Mouse (Mus musculus) neural tube, embryonic 13.5 days (tissue): ENCODE measurements at regions not wholly inside any gene's neighbourhood (a gene's known extent, or its start where the extent isn't known, plus 50 kb on each side); places are given as distances from the start of the nearest gene placed in this dataset.

ENCODE experiments used
- ATAC-seq: fragments of 200-750 bp; cut with Nextera tagmentation; 2 replicates; pipeline ENCODE4 v1.8.0; 2017; ENCODE audit warnings: low read depth, mild to moderate bottlenecking, moderate TSS enrichment, moderate library complexity
- H3K27ac ChIP-seq: fragments of 300-500 bp; sonication (generic); replicated peaks from 2 replicates; pipeline ENCODE4 v1.5.1; 2015; ENCODE audit warnings: moderate library complexity, mild to moderate bottlenecking, inconsistent platforms
- H3K27me3 ChIP-seq: fragments of 300-500 bp; sonication (generic); 2 replicates; pipeline ENCODE4 v1.6.1; 2015; ENCODE audit warnings: mild to moderate bottlenecking, inconsistent platforms
- H3K36me3 ChIP-seq: fragments of 300-500 bp; sonication (generic); 2 replicates; pipeline ENCODE4 v1.6.1; 2015; ENCODE audit warnings: mild to moderate bottlenecking, inconsistent platforms
- H3K4me1 ChIP-seq: fragments of 300-500 bp; sonication (generic); replicated peaks from 2 replicates; pipeline ENCODE4 v1.6.1; 2015; ENCODE audit warnings: inconsistent platforms
- H3K4me2 ChIP-seq: fragments of 300-500 bp; sonication (generic); 2 replicates; pipeline ENCODE4 v1.6.1; 2015; ENCODE audit warnings: inconsistent platforms, mild to moderate bottlenecking, moderate library complexity
- H3K4me3 ChIP-seq: fragments of 300-500 bp; sonication (generic); 2 replicates; pipeline ENCODE4 v1.5.1; 2015; ENCODE audit warnings: mild to moderate bottlenecking, inconsistent platforms
- H3K9ac ChIP-seq: fragments of 300-500 bp; sonication (generic); 2 replicates; pipeline ENCODE4 v1.6.1; 2015; ENCODE audit warnings: moderate library complexity, mild to moderate bottlenecking, inconsistent platforms
- H3K9me3 ChIP-seq: fragments of 300-500 bp; sonication (generic); 2 replicates; pipeline ENCODE4 v1.6.1; 2016; ENCODE audit warnings: inconsistent platforms
- WGBS: fragments of 180-500 bp; shearing (Covaris S2); methylation state at CpG from one replicate; pipeline ENCODE4 v1.1.7; 2015; 5-methylcytosine and 5-hydroxymethylcytosine counted together

DNA sequence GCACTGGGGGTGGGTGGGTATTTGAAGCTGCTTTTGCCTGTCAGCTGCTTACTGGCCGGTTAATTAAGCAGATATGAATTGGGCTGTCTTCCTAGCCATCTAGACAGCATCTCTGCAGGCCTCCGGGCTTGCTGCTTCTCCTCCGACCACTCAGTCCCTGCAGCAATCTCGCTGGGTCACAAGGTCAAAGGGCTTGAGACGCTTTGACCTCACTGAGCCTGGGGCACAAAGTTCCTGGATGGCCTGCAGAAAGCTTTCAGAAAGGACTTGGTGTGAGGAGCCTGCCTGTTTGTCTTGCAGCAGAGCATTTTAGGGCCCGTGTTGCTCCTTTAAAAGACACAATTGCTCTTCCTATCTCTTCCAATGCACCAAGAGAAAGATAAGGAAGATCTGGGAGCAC, 83.7 kb upstream of the Ppp2r5a start:
- ATAC-seq, result no peak
- no peaks in the 10 kb centered on the region for H3K27me3 ChIP-seq
- H3K4me3 ChIP-seq, result no peak overlapping the region
- no peaks in the 10 kb centered on the region for H3K4me1 ChIP-seq
- no peak overlapping the region for H3K4me2 ChIP-seq
- no peak overlapping the region for H3K9ac ChIP-seq
- H3K27ac ChIP-seq, result no peak overlapping the region
- H3K9me3 ChIP-seq, result no peaks in the 10 kb centered on the region
- H3K36me3 ChIP-seq, result no peaks in the 10 kb centered on the region
- WGBS, result 49% methylated on average over 6 of the region's 6 CpGs

DNA sequence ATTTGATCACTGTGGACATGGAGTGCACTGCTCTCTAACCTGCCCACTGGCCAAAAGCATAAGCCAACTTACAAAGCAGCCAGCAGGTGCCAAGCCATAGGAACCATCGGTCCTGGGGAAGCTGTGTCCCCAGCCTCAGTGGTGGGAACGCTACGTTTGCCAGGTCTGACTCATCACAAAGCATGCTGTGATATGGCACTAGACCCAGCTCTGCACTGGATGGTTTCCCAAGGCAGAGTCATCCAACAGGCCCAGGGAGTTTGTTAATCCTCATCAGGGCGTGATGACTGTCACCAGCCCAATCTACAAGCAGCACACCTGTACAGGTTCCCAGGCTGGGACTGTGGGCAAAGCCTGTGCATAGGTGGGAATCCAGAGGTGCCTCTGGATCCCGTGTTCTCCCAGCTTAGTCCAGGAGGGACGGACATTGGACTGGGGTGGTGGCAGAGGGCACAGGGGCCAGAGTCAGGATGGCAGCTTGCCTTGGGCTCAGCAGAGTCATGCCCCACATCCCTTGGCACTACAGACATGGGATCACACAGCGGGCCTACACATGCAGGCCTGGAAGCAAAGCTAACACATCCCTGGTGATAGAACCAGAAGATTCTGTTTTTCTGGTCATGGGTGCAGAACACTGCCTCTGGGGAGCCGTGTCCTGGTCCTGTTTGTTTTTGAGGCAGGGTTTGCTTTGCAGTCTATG, 81.8 kb upstream of the Ppp2r5a start:
- Histone ChIP-seq H3K27ac (no peak overlapping the region), H3K4me3 (no peak overlapping the region), H3K36me3 (no peaks in the 10 kb centered on the region), H3K4me2 (no peak overlapping the region), H3K27me3 (no peaks in the 10 kb centered on the region), H3K4me1 (no peaks in the 10 kb centered on the region), H3K9me3 (no peaks in the 10 kb centered on the region), H3K9ac (no peak overlapping the region)
- WGBS, result 88% methylated on average over 8 of the region's 8 CpGs
- no peak for ATAC-seq

DNA sequence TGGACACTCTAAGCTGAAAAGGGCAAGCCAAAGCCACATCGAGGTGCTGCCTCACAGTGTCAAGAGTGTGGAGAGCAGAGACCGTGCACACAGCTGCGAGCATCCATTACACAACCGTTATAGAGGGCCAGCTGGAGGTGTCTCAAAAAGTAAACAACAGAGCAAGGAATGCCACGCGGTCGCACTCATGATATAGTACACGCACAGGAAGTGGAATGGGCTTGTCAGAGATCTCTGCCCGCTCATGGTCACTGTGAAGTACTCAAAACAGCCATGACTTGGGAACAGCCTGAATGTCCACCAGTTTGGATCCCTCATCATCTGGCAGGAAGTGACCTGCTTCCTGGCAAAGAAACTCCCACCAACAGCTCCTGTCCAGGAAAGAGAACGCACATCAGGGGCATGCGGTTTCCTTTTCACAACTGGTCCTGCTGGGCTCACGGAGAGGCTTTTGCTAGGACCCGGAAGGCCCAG, 76.9 kb upstream of the Ppp2r5a start:
- no peak for ATAC-seq
- H3K4me2 ChIP-seq, result no peak overlapping the region
- H3K27me3 ChIP-seq, result no peaks in the 10 kb centered on the region
- no peak overlapping the region for H3K27ac ChIP-seq
- no peak overlapping the region for H3K9ac ChIP-seq
- no peaks in the 10 kb centered on the region for H3K4me1 ChIP-seq
- no peaks in the 10 kb centered on the region for H3K9me3 ChIP-seq
- no peaks in the 10 kb centered on the region for H3K36me3 ChIP-seq
- no peak overlapping the region for H3K4me3 ChIP-seq
- WGBS, result 81% methylated on average over 13 of the region's 13 CpGs

DNA sequence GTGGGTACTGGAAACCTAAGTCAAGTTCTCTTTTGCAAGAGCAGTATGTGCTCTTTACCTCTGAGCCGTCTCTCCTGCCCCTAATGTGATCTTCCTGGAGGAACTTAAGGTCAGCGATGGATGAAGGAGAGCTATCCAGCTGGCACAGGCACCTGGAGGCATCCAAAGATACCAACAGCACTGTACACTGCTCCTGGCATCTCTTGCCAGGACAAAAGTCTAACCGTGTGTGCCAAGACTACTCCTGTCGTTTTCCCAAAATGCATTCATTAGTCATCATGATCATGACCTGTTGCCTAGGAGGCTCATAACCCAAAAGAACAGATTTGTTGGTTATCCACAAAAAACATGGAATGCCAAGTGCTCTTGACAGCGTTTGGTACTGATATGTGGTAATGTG, 69.5 kb upstream of the Ppp2r5a start:
- no peaks in the 10 kb centered on the region for H3K9me3 ChIP-seq
- no peaks in the 10 kb centered on the region for H3K27me3 ChIP-seq
- no peak for ATAC-seq
- H3K4me3 ChIP-seq, result no peak overlapping the region
- H3K4me2 ChIP-seq, result no peak overlapping the region
- no peak overlapping the region for H3K27ac ChIP-seq
- 94% methylated on average over 5 of the region's 5 CpGs for WGBS
- no peaks in the 10 kb centered on the region for H3K36me3 ChIP-seq
- H3K4me1 ChIP-seq, result peaks cover 25% of the 10 kb centered on the region
- H3K9ac ChIP-seq, result no peak overlapping the region

DNA sequence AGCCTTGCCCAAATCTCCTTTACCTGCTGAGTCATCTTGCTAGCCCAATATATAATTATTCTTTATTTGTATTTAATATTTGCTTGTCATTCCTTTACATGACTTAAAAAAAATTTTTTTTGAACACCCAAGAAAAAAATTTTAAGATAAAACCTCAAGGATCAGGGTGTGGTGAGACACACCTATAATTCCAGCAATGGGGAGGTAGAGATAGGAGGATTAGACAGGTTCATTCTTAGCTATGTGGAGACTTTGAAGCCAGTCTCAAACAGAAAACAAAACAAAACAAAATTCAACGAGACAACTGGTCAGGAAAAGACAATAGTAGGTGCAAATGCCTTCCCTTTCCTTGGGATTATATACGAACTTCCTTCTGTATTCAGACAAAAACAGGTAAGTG, 68.4 kb upstream of the Ppp2r5a start:
- Histone ChIP-seq H3K9ac (no peak overlapping the region), H3K4me1 (peaks cover 25% of the 10 kb centered on the region), H3K36me3 (no peaks in the 10 kb centered on the region), H3K4me2 (no peak overlapping the region), H3K9me3 (no peaks in the 10 kb centered on the region), H3K27ac (no peak overlapping the region), H3K27me3 (no peaks in the 10 kb centered on the region), H3K4me3 (no peak overlapping the region)
- WGBS, result 73% methylated on average over 2 of the region's 2 CpGs
- no peak for ATAC-seq

DNA sequence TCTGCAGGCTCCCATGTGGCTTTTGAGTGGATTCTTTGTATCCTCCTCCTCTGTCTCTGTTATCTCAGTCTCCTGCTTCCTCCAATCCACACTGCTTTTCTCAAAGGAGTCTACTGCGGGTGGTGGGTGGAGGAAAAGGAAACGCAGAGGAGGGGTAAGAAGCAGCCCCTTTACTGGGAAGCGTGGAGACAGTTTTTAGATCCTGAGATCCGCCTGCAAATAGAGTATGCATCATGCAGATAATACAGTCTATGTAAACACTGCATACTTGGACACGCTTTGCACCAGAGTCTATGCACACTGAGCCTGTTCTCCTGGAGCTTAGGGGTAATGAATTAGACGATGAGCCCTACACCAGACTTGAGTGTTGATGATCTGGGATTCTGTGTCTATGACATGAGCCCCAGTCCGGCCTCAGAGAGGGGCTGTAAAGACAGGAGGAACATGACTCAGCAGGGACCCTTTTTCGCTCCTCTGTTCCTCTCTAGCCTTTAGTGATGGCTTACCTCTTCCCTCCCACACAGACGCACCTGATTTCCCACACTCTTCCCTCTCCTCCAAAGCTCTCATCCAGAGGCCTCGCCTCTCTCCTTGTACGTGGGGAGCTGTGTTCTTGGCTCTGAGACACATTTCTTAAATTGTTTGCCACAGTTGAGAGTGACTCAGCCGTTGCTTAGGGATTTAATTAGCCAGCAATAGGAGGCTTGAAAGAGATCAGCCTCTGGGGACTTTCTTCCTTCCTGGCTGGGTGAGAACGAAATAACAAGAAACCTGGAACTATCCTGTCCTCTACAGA, 67.3 kb upstream of the Ppp2r5a start:
- Histone ChIP-seq H3K4me1 (peaks cover 25% of the 10 kb centered on the region), H3K4me3 (no peak overlapping the region), H3K9ac (no peak overlapping the region), H3K9me3 (no peaks in the 10 kb centered on the region), H3K4me2 (no peak overlapping the region), H3K27ac (peak overlapping the region; percentile 25), H3K27me3 (no peaks in the 10 kb centered on the region), H3K36me3 (no peaks in the 10 kb centered on the region)
- WGBS, result 31% methylated on average over 13 of the region's 13 CpGs
- peak; percentile 76 for ATAC-seq

DNA sequence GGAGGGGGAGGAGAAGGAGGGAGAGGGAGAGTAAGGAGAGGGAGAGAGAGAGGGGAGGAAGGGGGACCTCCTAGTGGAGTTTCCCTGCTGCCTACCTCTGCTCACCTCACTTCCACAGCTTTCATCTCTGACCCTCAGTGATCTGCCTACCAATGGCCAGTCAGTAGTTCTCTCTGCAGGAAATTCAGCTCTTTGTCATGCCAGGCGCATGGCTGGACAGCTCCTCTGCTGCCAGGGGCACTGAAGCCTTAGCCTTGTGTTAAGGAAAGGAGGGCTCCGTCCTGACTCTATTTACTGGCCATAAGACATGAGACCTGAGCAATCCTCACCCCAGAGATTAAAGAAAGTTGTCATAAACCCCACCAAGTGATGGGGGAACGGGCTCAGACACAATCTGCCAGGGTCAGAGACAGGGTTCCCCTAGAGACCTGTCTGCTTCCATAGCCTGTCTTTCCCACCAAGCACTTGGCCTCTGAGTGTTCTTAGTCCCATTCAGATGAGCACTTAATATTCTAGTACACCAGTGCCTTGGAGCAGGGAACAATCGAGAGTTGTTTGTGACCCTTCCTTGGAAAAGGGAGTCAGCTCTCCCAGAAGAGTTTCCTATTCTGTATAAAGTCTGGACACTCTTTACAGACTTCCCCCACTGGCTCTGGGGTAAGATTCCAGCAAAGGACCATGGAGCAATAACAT, 65.9 kb upstream of the Ppp2r5a start:
- H3K36me3 ChIP-seq, result no peaks in the 10 kb centered on the region
- no peak overlapping the region for H3K4me2 ChIP-seq
- WGBS, result 38% methylated on average over 4 of the region's 4 CpGs
- no peak overlapping the region for H3K27ac ChIP-seq
- H3K9me3 ChIP-seq, result no peaks in the 10 kb centered on the region
- no peak for ATAC-seq
- peaks cover 25% of the 10 kb centered on the region for H3K4me1 ChIP-seq
- H3K27me3 ChIP-seq, result no peaks in the 10 kb centered on the region
- no peak overlapping the region for H3K9ac ChIP-seq
- no peak overlapping the region for H3K4me3 ChIP-seq

DNA sequence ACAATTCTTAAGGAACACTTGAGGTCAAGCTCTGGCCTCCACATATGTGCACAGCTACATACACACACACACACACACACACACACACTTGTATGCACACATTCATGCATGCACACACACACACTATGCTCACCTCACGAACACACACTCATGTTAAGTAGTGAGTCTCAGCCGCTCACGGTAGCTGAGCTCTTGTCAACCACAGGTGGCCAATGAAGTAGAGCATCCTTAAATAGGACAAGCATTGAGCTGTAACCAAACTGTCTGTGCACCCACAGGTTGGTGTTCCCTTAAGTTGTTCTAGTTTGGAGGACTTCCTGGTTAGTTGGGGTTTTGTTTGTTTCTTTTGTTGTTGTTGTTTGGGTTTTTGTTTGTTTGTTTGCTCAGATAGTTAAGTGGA, 63.2 kb upstream of the Ppp2r5a start:
- H3K4me1 ChIP-seq, result peaks cover 38% of the 10 kb centered on the region
- ATAC-seq, result no peak
- 92% methylated on average over 3 of the region's 3 CpGs for WGBS

DNA sequence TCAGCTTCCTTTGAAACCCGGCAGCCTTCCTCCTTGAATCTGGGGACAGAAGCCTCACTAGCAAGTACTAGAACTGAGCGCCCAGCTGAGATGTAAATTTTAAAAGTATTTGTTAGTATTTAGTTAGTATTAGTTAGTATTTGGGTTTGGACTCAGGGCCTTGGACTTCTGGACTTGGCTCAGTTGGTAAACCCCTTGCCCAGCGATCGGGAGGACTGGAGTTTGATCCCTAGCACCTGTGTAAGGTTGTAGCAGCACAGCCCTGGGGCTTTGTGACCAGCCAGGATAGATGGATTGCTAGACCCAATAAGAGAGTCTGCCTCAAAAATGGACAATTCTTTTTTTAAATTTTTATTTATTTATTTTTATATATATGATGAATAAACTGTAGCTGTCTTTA, 62.7 kb upstream of the Ppp2r5a start:
- no peaks in the 10 kb centered on the region for H3K27me3 ChIP-seq
- no peak overlapping the region for H3K4me2 ChIP-seq
- no peak overlapping the region for H3K9ac ChIP-seq
- H3K36me3 ChIP-seq, result no peaks in the 10 kb centered on the region
- no peaks in the 10 kb centered on the region for H3K9me3 ChIP-seq
- no peak for ATAC-seq
- 89% methylated on average over 4 of the region's 4 CpGs for WGBS
- H3K4me3 ChIP-seq, result no peak overlapping the region
- H3K27ac ChIP-seq, result no peak overlapping the region
- peaks cover 33% of the 10 kb centered on the region for H3K4me1 ChIP-seq

More for the DNA sequence above, 63.2 kb upstream of the Ppp2r5a start:
- Histone ChIP-seq H3K9me3 (no peaks in the 10 kb centered on the region), H3K27me3 (no peaks in the 10 kb centered on the region), H3K9ac (no peak overlapping the region), H3K27ac (no peak overlapping the region), H3K4me2 (no peak overlapping the region), H3K36me3 (no peaks in the 10 kb centered on the region), H3K4me3 (no peak overlapping the region)

DNA sequence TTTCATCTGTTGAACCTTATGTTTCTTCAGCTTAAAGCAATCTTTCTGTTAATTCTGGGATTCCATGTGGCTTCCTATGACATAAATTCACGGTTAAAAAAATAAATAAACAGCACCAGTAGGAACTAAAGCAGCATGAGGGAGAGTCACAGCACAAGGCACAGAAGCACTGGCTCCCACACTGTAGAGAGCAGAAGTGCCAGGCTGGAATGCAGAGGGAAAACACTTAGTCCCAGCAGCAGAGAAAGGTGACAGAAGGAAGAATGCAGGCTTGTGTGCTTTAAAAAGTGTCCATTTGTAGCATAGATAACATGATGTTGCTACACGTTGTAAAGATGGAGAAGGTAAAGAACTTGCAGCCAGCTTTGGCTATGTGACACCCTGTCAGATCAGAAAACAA, 62.1 kb upstream of the Ppp2r5a start:
- H3K4me2 ChIP-seq, result no peak overlapping the region
- no peak overlapping the region for H3K4me3 ChIP-seq
- peaks cover 27% of the 10 kb centered on the region for H3K4me1 ChIP-seq

DNA sequence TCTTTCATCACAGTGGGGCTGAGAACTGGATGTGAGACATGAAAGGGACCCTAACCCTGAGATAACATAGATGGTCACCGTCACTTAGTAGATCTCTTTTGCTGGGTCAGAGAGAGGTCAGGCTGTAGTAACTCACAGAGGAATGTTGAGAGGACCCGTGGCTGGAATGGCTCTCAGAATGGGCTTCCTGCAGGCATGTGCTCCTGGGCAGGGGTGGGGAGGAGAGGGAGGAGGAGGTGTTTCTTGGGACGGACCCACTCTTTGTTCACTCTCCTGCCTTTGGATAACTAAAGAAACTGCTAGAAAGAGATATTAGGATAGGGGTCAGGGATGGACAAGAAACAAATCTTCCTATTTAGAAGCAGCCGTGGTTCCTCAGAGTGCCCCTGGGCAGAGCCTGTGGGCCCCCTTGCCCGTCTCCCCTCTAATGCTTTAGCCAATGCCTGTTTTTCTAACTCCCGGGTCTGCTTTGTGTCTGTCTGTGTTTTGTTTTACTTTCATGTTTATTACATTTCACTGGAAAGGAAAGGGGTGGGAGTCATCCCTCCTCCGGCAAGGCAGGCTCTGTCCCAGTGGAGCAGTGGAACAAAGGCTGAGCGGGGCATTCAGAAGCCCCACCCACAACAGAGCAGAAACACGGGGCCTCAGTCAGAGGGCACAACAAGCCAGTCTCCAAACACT, 58.9 kb upstream of the Ppp2r5a start:
- WGBS, result 1% methylated on average over 9 of the region's 9 CpGs
- Histone ChIP-seq H3K4me1 (peaks cover 14% of the 10 kb centered on the region), H3K27ac (peak overlapping the region; percentile 1; the same call in 1 of the 2 replicates), H3K36me3 (no peaks in the 10 kb centered on the region), H3K27me3 (no peaks in the 10 kb centered on the region), H3K4me2 (peak overlapping the region; percentile 42), H3K9ac (peak overlapping the region; percentile 13), H3K4me3 (0 out of 2 replicates have a peak overlapping the region, but pooled peaks have one; percentile 3), H3K9me3 (no peaks in the 10 kb centered on the region)
- peak; percentile 76 for ATAC-seq

More for the DNA sequence above, 62.1 kb upstream of the Ppp2r5a start:
- Histone ChIP-seq H3K9me3 (no peaks in the 10 kb centered on the region), H3K36me3 (no peaks in the 10 kb centered on the region), H3K9ac (no peak overlapping the region), H3K27me3 (no peaks in the 10 kb centered on the region), H3K27ac (no peak overlapping the region)
- no peak for ATAC-seq
- WGBS, result 77% methylated on average over 2 of the region's 2 CpGs

DNA sequence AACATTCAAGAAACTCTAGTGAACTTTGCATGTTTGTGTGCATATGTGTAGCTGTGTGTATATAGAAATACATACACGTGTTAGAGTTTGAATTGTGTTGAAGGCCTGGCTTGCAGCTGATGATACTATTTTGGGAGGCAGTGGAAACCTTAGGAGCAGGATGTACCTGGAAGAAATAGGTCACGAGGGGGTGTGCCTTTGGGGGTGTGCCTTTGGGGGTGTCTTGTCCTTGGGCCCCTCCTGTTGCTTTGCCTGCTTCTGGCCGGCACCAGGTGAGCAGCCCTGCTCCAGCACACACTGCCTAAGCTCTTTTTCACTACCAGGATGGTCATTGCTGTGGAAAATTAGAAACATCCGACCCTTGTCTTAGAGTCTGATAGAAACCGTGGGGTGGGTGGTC, 56.0 kb upstream of the Ppp2r5a start:
- Histone ChIP-seq H3K27me3 (no peaks in the 10 kb centered on the region), H3K9me3 (no peaks in the 10 kb centered on the region), H3K4me2 (no peak overlapping the region), H3K36me3 (no peaks in the 10 kb centered on the region), H3K9ac (no peak overlapping the region), H3K4me3 (no peak overlapping the region), H3K4me1 (peaks cover 14% of the 10 kb centered on the region), H3K27ac (no peak overlapping the region)
- ATAC-seq, result no peak
- 83% methylated on average over 5 of the region's 5 CpGs for WGBS
